Mouse (Mus musculus) Patski (cell line): Measurements from ENCODE around the gene Htr2b. TPM values are rescaled to one million over a fixed set of nuclear protein-coding genes. Genes with fewer than 3 reads are reported as not detected.
A peak's percentile ranks its signal among the peaks of the same experiment; 100 is the strongest.

ENCODE experiments used
- ATAC-seq: fragments of 100-300 bp; one replicate; pipeline ENCODE4 v1.8.0; 2021
- CTCF ChIA-PET: fragments of 350-600 bp; sonication (Branson Sonifier 250); formaldehyde crosslinking; loops from one replicate; lab custom pipeline; 2022; ENCODE audit warnings: inconsistent platforms; lab: Charles Lee
- POLR2A ChIA-PET: fragments of 350-600 bp; sonication (Branson Sonifier 250); formaldehyde crosslinking; loops from one replicate; lab custom pipeline; 2022; ENCODE audit warnings: antibody characterized with exemption, inconsistent platforms; lab: Charles Lee
- DNase-seq: peaks from one replicate; pipeline ENCODE4 v3.0.0-alpha.2; 2011; ENCODE audit warnings: low read depth, low spot score
- H3K27me3 ChIP-seq: fragments of 371-371 bp; one replicate; pipeline ENCODE4 v1.5.1; 2021
- CTCF ChIP-seq: fragments of 100-300 bp; IDR thresholded peaks from one replicate; pipeline ENCODE4 v1.5.1; 2021
- in situ Hi-C: fragments of 300-500 bp; cut with MboI; formaldehyde crosslinking; loops from 3 replicates; pipeline ENCODE4 v1.11.1; 2018; ENCODE audit warnings: low pct_unique_long_range_greater_than_20kb, mixed read lengths
- polyA plus RNA-seq: library from polyadenylated mRNA; unstranded; gene quantifications from one replicate; pipeline ENCODE4 v1.2.3, GENCODE M21; 2021

The Htr2b gene
- polyA plus RNA-seq, 1 experiment from 2014 or later: 0.09 TPM

GRCm38 (mm10) chr1:86148161-86148560 lies 36.4 kb upstream of the Htr2b start:
- no peak for ATAC-seq
- in situ Hi-C loops: no loop called here
- POLR2A ChIA-PET: interaction anchor here (0.8 kb wide), 1 partner anchor 12 kb away, joined by 3 read pairs; no protein-coding TSS in a partner anchor

GRCm38 (mm10) chr1:86147557-86147956 lies 35.8 kb upstream of the Htr2b start:
- ChIA-PET CTCF (interaction anchor here (1.2 to 2.9 kb wide), 2 partner anchors 12 to 41 kb away, joined by 3 to 8 read pairs; no protein-coding TSS in a partner anchor), POLR2A (interaction anchor here (1.3 kb wide), 1 partner anchor 12 kb away, joined by 5 read pairs; no protein-coding TSS in a partner anchor)
- no peak for TF ChIP-seq CTCF
- in situ Hi-C loops: no loop called here
- no peaks in the 10 kb centered on the region for H3K27me3 ChIP-seq
- ATAC-seq: no peak
- DNase-seq: no peak

More at GRCm38 (mm10) chr1:86148161-86148560, 36.4 kb upstream of the Htr2b start:
- TF ChIP-seq CTCF: no peak
- H3K27me3 ChIP-seq: no peaks in the 10 kb centered on the region
- no peak for DNase-seq
- CTCF ChIA-PET: interaction anchor here (2.9 kb wide), 1 partner anchor 13 kb away, joined by 8 read pairs; no protein-coding TSS in a partner anchor

- H3K27me3 ChIP-seq: no peaks in the 10 kb centered on the region
- ATAC-seq: peak; percentile 55
- DNase-seq: peak; percentile 82
- in situ Hi-C loops: no loop called here
- CTCF ChIA-PET: interaction anchor here (1.2 to 2.9 kb wide), 4 partner anchors 9 to 87 kb away, joined by 3 to 8 read pairs (median 4); no protein-coding TSS in a partner anchor
- POLR2A ChIA-PET: interaction anchor here (0.9 to 1.3 kb wide), 2 partner anchors 8 to 10 kb away, joined by 3 to 5 read pairs; partner anchors contain the start of gene Armc9
- TF ChIP-seq CTCF: no peak
Observed at GRCm38 (mm10) chr1:86146293-86146692, 34.5 kb upstream of the Htr2b start.

GRCm38 (mm10) chr1:86144001-86144944 lies 32.5 kb upstream of the Htr2b start:
- ChIA-PET POLR2A (no interaction called here), CTCF (interaction anchor here (1.5 kb wide), 1 partner anchor 10 kb away, joined by 3 read pairs; no protein-coding TSS in a partner anchor)
- DNase-seq (no peak), ATAC-seq (no peak)
- TF ChIP-seq CTCF: no peak
- in situ Hi-C loops: no loop called here
- H3K27me3 ChIP-seq: no peaks in the 10 kb centered on the region

- in situ Hi-C loops: no loop called here
- no peaks in the 10 kb centered on the region for H3K27me3 ChIP-seq
- no peak for ATAC-seq
- CTCF ChIA-PET: interaction anchor here (1.5 kb wide), 1 partner anchor 11 kb away, joined by 3 read pairs; no protein-coding TSS in a partner anchor
- no peak for DNase-seq
- TF ChIP-seq CTCF: no peak
- POLR2A ChIA-PET: interaction anchor here (1.1 kb wide), 1 partner anchor 11 kb away, joined by 5 read pairs; no protein-coding TSS in a partner anchor
Observed at GRCm38 (mm10) chr1:86143165-86143564, 31.4 kb upstream of the Htr2b start.

- TF ChIP-seq CTCF: no peak
- no peak for ATAC-seq
- POLR2A ChIA-PET: no interaction called here
- in situ Hi-C loops: no loop called here
- no peaks in the 10 kb centered on the region for H3K27me3 ChIP-seq
- no peak for DNase-seq
- CTCF ChIA-PET: no interaction called here
Observed at GRCm38 (mm10) chr1:86141081-86141480, 29.3 kb upstream of the Htr2b start.

- TF ChIP-seq CTCF: no peak
- in situ Hi-C loops: no loop called here
- H3K27me3 ChIP-seq: no peaks in the 10 kb centered on the region
- DNase-seq: no peak
- ATAC-seq: peak; percentile 60
- CTCF ChIA-PET: interaction anchor here (1.5 to 3.2 kb wide), 3 partner anchors 12 to 17 kb away, joined by 3 to 15 read pairs (median 8); no protein-coding TSS in a partner anchor
- POLR2A ChIA-PET: interaction anchor here (1.7 kb wide), 1 partner anchor 12 kb away, joined by 5 read pairs; no protein-coding TSS in a partner anchor
Observed at GRCm38 (mm10) chr1:86135315-86135714, 23.5 kb upstream of the Htr2b start.

GRCm38 (mm10) chr1:86133337-86133736 lies 21.6 kb upstream of the Htr2b start, which contains the start of gene Gm21972:
TSS of gene Gm21972 (plus strand) at chr1:86133637.
- ChIA-PET POLR2A (no interaction called here), CTCF (interaction anchor here (1.2 to 1.3 kb wide), 2 partner anchors 11 to 19 kb away, joined by 3 to 4 read pairs; no protein-coding TSS in a partner anchor)
- DNase-seq (no peak), ATAC-seq (no peak)
- in situ Hi-C loops: no loop called here
- TF ChIP-seq CTCF: no peak
- no peaks in the 10 kb centered on the region for H3K27me3 ChIP-seq

GRCm38 (mm10) chr1:86126036-86126435 lies 14.3 kb upstream of the Htr2b start:
- in situ Hi-C loops: no loop called here
- ATAC-seq: no peak

GRCm38 (mm10) chr1:86119549-86119948 lies 7.8 kb upstream of the Htr2b start:
- no peak for TF ChIP-seq CTCF
- POLR2A ChIA-PET: no interaction called here
- in situ Hi-C loops: no loop called here
- DNase-seq (no peak), ATAC-seq (no peak)
- no peaks in the 10 kb centered on the region for H3K27me3 ChIP-seq
- CTCF ChIA-PET: no interaction called here

More at GRCm38 (mm10) chr1:86126036-86126435, 14.3 kb upstream of the Htr2b start:
- CTCF ChIA-PET: interaction anchor here (2.6 kb wide), 1 partner anchor 14 kb away, joined by 14 read pairs; the partner anchor contains the start of gene Htr2b
- POLR2A ChIA-PET: no interaction called here
- TF ChIP-seq CTCF: no peak
- no peaks in the 10 kb centered on the region for H3K27me3 ChIP-seq
- no peak for DNase-seq
